Mouse (Mus musculus) right cerebral cortex, postnatal 10 days (tissue): ENCODE results near the gene Lpar6.

Experiments
- DNase-seq, 2 experiments: peaks; one replicate each; pipeline ENCODE4 v3.0.0; 2021; ENCODE audit warnings: low spot score in 2 of 2

The Lpar6 gene

DNA sequence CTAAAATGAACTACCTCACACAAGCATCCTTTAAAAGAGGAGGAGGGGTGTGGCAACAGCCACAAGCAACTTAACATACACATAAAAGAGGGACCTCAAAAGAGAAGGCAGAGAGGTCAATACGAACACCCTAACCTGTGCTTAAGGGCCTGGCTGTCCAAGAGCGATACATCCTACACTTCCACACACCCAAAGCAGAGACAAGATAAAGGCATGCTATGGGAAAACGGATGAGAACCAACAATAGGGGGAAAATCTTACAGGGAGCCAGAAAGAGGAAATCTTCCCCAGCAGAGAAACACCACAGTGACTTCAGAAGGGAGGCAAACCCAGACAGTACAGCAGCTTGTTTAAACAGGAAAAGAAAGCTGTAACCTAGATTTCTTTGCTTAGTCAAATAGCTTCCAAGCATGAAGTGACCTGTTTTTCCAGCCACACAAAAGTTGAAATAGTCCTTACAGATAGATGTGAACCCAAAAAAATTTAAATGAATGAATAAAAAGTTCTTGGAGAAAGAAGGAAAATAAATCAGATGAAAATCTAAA, 17.8 kb downstream of the Lpar6 start:
- DNase-seq = no peak

DNA sequence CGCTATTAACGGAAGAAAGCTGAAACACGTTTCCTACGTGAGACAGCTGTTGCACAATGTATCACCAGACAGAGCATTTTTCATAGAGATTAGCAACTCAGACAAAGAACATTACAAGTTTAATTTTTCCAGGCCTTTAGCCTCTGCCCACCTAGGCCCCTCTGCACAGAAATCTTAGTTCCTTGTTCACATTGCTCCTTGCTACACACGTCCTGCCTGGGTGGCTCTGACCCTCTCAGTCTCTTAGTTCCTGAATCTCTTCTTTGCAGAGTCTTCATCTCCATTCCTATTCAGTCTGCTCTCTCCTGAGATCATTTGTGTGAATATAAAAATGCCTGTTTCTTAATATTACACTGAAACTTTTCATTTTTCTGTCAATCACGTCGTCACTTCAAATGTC, 19.7 kb downstream of the Lpar6 start:
- no peak for DNase-seq

DNA sequence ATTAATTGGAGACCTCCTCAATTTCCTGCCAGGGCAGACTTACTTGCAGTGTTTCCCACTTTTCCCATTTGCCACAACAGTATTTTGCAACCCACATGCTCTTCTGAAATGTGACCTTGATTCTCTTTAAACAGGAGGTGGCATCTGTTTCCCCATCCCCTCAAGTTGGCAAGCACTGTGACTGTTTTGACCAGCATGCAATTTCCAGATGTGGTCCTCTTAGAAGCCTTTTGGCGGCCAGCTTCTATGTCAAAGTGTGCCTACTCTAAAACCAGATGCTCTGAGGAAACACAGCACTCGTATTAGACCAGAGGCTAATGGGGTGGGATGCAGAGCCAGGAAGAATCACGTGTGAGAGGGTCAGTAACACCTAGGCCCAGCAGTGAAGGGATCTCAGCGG, 20.5 kb downstream of the Lpar6 start:
- no peak for DNase-seq

DNA sequence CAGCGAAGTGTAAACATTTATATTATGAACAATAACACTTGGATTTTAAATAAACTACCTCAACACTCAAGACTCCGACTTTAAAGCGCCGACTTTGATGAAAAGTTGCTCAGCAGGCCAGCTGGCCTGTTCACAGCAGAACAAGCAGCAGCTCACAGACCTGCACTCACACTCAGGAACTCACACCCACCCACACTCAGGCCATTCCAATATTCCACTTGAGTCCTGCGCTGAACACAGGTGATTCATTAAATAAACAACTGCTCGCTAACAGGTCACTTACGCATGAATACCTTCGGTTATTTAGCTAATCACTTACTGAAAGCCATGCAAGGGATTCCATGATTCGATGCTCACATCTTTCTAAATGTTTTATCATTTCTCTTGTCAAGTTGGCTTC, 24.5 kb downstream of the Lpar6 start:
- DNase-seq = no peak

DNA sequence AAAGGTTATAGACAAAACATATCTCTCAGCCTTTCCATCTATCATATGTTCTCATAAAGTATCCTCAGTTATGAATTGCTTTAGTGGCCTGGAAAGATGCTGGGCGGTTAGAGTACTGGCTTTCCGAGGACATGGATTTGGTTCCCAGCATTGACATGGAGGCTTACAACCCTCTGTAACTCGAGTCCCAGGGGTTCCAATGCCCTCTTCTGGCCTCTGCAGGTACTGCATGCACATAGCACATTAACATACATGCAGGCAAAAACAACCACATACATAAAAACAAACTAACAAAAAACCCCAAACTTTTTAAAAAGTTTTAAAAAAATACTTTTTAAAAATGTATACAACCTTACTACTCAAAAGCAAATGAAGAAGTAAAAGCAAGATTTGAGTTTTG, 28.5 kb downstream of the Lpar6 start:
- DNase-seq = no peak

DNA sequence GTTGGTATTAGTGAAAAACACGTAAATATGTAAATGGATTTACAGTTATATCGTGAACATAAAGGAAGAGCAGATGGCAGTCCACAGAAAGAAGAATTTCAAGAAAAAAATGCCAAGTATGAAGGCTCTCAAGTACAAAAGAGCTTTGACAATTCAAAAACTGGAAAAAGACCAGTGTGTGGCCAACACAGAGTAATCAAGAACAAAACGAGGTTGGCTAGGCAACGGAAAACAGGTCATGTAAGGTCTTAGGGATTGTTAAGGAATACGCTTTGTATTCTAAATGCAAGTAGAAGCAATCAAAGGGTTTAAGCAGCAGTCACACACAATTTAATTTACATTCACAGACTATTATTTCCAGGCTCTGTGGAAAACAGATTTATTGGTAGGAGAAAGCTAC, 34.1 kb downstream of the Lpar6 start:
- DNase-seq = no peak

DNA sequence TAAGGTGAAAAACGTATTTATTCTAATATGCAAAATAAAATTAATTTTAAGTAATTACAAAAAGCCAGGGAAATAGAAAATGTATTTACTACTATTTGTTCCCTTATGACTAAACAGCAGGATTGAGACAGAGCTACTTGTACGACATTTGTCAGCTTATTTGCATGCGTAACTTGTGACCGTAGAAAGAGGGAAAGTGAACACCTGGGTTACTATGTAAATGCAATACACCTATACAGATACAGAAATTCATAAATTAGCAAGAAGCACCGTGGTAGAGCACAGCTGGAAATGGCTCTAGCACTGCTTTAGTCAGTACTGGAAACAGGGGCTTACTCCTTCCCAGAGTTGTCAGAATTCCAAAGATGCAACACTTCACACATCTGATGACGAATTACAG, 41.4 kb downstream of the Lpar6 start:
- no peak for DNase-seq

DNA sequence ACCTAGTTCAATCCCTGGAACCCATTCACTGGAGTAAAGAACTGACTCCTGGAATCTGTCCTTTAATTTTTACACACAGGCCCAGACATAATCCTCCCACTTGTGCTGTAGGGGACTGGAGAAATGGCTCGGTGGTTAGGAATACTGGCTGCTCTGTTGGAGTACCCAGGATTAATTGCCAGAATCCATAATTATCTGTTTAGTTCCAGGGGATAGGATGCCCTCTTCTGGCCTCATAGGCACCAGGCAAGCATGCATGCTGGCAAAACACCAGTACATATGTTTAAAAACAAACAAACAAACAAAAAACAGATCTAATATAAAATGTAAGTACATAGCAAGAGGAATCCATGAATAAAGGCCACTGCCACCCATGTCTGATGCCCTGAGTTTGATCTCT, 43.3 kb downstream of the Lpar6 start:
- no peak for DNase-seq

DNA sequence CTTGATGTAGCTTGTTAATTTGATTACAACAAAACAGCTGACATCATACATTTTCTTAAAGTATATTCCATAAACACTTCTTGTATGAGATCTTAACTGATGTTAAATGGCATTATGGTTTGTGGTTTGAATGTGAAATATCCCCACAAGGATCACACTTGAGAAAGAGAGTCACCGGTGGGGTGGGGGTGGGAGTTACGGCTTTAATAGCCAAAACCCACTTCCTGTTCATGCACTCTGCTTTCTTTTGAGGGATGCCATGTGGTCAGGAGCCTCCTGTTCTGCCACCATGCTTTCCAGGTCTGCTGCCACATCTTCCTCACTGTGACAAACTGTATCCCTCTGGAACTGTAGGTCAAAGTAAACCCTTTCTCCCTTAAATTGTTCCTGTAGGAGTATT, 52.2 kb downstream of the Lpar6 start:
- DNase-seq = no peak

DNA sequence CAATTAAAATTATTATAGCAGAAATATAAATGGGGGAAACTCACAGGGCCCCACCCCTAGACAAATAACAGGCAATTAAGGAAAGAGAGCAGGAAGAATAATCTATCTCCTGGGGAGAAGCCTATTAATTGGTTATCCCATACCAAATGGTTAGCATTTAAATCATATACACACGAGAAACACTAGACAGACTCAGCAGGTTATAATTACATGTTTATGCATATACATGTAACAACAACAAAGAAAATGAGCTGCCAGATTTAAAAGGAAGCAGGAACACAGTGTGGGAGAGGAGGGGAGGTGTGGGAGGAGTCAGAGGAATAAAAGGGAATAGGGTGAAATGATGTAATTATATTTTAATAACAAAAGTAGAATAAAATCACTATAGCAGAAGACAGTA, 54.7 kb downstream of the Lpar6 start:
- no peak for DNase-seq
